Mouse (Mus musculus) induced T-regulatory cell, adult 2 months (primary cell): ENCODE results near the gene Myh2.

ENCODE experiments used
- DNase-seq: peaks from one replicate; pipeline ENCODE4 v3.0.0-alpha.2; 2012; ENCODE audit warnings: low read depth

The Myh2 gene

DNA sequence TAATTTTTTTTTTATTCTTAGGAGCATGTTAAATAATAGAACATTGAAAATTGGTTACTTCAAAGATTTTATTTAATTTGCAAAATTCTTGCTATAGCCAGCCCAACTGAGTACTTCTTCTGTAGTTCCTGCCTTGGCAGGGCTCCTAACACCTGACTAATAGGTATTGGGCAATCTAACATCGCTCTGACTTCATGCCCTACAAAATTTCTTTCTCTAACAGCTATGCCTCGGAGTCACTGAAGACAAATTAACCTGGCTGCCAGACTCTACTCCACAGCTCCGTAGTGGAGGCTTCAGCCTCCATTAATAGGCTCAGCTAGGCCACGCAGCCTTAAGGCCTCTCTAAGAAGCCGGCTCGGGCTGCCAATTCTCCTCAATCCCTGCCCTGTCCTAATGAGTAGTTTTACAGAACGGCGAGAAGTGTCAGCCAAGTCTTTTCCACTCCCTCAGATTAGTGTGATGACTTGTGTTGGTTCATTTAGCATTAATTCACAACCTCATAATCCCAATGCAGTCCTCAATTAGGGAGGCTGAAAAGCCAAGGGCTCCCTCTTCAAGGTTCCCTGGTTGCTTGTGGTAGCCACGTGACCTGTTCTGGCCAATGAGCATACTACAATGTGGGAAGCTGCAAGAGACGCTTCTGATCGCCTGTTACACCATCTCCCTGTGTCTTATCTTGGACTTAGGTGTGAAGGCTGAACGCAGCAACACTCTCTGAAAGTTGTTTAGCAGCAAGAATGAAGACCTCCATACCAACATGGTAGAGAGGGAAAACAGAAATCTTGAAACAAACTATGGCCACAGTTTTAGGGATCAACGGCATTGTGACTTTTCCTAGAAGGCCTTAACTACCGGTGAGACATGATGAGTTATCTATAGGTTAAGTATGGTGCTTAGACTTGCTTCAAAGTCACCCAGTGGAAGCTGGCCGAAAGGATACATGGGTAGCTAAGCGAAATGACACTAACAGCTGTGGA lies 18.9 kb upstream of the Myh2 start:
- DNase-seq = no peak

DNA sequence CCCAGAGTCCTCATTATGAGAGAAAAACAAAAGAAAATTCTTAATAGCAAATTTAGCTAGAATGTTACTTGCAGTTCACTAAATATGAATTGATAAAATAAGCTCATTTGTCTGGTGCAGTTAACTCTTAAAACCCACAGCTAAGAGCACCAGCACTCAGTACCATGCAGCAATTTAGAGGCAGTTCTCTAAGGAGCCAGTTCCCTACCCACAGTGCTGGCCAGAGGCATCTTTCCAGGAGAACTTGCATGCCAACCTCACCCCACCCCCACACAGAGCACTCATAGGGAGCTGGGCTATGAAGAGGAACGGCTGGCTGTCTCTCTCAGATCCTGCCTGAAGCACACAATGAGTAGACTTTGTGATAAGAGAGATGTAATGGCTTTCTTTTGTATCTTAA lies 17.7 kb upstream of the Myh2 start:
- no peak for DNase-seq

DNA sequence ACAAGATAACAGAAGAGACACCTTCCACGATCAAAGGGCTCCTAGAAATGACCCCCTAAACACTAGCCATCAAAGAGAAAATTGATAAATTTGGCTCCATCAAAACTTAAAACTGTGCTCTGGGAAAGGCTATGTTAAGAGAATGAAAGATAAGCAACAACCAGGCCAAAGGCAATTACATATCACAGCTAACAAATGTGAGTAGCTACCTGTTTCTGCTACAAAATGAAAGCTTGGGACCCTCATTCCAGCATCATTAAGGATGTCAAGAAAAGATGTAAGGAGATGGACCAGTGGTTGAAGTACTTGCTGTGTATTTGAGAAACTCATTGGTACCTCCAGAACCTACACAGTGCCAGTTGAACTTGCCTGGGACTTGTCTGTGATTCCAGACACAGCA lies 17.0 kb upstream of the Myh2 start:
- no peak for DNase-seq

DNA sequence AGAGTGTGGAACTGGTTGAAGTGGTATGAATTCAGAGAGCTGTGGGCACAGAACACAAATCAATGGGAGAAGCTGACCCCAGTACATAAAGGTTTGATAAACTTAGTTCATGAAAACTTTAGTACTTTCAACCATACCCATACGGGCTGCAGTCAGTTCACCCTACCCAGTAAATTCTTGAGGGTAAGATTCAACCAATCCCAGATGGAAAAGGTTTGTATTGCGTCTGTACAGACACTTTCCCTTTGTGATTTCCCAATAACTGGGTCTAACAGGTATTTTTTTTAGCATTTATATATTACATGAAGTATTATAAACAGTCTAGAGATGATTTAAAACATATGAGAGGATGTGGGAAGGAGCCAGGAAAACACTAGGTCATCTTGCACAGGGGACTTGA lies 15.2 kb upstream of the Myh2 start:
- no peak for DNase-seq

GRCm38 (mm10) chr11:67160131-67160530 lies 10.7 kb upstream of the Myh2 start:
- DNase-seq = no peak

DNA sequence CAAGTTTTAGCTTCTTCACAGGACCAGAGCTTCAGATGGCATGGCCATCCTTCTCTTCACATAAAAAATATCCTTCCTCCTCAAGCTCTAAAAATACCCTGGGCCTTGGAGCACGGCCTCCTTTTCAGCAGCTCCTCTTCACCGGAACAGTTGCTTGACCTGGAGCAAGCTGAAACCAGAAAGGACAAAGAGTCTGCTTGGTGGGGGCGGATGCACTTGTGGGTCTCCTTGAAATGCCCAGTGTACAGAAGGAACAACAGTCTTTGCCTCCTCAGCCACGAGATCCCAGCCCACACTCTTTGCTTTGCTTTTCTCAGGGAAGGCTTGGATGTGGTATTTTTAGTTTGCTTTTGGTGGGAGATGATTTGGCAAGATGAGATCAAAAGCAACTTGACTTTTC lies 7.1 kb upstream of the Myh2 start:
- DNase-seq = no peak

GRCm38 (mm10) chr11:67164851-67165250 lies 6.0 kb upstream of the Myh2 start:
- DNase-seq = no peak

DNA sequence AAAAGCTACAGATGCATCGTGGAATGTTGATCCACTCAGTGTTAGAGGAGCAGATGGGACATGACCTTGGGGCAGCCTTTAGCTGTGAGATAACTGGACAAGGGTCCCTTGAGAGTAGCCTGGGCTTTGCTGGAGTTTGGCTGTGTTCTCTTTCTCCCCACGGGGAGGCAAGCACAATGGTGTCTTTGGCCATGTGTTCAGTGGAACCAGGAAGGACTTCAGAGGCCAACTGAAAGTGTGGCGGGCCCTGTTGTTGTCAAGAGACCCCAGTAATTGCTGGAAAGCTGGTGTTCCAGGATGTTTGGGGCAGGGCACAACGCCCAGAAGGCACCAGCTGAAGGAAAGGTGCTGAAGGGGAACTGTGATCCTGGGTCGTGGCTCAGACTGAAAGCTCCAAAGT lies 1.5 kb upstream of the Myh2 start:
- no peak for DNase-seq

GRCm38 (mm10) chr11:67172439-67172838 lies 1.6 kb downstream of the Myh2 start:
- no peak for DNase-seq

DNA sequence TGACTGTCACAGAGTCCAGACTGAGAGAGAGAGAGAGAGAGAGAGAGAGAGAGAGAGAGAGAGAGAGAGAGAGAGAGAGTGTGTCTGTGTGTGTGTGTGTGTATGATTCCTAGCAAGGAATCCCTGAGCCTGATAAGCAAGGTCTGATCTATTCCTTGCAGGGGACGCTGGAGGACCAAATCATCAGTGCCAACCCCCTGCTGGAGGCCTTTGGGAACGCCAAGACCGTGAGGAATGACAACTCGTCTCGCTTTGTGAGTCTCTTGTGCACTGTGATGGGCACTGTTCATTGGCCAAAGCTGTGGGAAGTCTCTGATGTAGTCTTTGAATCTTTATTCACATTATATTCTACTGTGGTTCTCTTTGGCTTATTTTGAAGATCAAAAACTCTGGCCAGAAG lies 5.5 kb downstream of the Myh2 start:
- no peak for DNase-seq

DNA sequence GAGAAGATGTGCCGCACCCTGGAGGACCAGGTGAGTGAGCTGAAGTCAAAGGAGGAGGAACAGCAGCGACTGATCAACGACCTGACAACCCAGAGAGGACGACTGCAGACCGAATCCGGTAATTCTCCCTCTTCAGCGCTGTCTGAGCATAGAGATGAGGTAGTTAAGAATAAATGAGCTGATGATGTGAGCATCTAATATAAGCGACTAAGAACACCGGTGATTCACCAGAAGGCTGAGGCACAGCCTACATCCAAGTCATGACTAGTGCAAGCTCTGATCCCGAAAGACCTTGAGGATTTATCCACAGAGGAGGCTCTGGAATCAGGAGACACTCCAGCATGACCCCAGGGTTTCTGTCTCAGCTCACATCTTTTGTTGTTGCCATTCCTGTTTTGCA lies 19.5 kb downstream of the Myh2 start:
- DNase-seq = no peak

DNA sequence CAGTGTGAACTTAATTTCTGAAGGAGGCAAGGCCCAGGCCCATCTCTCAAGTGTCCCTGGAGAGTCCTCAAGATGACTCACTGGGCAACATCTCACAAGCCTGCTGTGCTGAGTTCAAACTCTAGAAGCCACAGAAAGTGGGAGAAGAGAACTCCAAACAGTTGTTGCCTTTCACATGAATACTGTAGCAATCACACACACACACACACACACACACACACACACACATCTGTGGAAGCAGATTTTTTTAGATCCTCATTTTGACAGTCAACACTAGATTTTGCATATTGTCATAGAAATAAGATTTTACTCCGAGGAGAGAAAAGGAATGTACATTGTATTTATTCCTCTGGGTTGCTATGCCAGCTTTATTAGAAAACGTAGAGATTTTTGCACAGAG lies 20.0 kb downstream of the Myh2 start:
- no peak for DNase-seq

DNA sequence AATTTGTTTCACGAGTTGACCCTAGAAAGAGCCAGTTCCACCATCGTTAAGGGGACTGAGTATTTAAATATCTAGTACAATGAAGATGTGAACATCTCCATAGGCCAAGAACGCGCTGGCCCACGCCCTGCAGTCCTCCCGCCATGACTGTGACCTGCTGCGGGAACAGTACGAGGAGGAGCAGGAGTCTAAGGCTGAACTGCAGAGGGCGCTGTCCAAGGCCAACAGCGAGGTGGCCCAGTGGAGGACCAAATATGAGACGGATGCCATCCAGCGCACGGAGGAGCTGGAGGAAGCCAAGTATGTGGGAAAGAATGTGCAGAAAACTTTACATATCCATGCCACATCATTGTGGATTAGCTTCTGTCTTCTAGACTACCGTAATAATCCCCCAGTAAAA lies 20.7 kb downstream of the Myh2 start:
- no peak for DNase-seq

GRCm38 (mm10) chr11:67199321-67199720 lies 28.5 kb downstream of the Myh2 start:
- DNase-seq = no peak

DNA sequence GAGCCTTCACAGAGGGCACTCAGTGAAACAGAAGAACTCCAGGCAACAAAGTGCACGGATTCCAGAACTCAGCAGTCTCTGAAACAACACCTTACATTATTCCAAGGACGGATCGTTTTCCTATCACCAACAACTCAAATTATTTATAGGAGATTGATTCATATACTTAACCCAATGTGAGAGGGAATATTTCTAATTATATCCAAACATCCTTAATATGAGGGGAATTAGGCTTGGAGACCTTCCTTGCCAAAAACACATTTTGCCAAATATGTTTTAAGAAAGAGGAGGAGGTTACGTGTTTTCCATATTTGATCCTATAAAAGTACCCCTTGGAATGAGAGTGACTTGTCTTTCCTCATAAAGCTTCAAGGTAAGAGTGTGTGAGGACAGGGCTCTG lies 28.9 kb downstream of the Myh2 start, which contains the start of gene Myh1:
Gene Myh1 (plus strand): TSS at position 301 of the 400 bp plus-strand sequence.
- no peak for DNase-seq

- no peak for DNase-seq
Observed at GRCm38 (mm10) chr11:67204766-67205165, 33.9 kb downstream of the Myh2 start.

DNA sequence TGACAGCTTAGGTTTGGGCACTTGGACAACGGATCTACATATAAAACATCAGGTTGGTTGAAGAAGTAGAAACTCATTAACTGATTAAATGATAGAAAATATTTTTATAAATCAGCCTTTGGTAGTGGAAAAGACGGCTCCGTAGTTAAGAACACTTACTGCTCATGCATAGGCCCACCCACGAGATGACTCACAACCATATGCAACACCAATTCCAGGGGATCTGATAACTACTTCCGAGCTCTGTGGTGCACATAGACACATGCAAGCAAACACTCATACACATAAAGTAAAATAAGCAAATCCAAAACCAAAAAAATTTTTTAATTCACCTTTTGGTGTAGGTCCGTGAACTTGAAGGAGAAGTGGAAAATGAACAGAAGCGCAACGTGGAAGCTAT lies 51.0 kb downstream of the Myh2 start:
- no peak for DNase-seq

- no peak for DNase-seq
Observed at GRCm38 (mm10) chr11:67224466-67224865, 53.6 kb downstream of the Myh2 start.

- no peak for DNase-seq
Observed at GRCm38 (mm10) chr11:67228731-67229130, 57.9 kb downstream of the Myh2 start.

DNA sequence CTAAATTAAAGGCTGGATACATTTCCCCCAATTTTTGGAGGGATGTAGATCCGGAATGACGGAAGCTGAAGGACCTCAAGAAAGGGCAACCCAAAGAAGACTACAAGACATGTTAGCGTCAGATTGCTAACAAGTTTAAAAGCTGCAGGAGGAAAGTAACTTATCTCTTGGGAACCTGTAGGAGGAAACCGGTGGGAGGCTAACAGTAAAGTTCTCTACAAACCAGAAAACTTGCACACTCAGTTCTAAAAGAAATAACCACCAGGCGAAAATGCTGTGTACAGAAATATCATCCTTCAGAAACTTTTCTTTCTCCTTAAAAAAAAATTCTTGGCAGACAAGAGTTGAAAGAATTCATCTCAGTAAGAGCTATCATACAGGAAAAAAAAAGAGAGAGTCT lies 58.3 kb downstream of the Myh2 start:
- no peak for DNase-seq

DNA sequence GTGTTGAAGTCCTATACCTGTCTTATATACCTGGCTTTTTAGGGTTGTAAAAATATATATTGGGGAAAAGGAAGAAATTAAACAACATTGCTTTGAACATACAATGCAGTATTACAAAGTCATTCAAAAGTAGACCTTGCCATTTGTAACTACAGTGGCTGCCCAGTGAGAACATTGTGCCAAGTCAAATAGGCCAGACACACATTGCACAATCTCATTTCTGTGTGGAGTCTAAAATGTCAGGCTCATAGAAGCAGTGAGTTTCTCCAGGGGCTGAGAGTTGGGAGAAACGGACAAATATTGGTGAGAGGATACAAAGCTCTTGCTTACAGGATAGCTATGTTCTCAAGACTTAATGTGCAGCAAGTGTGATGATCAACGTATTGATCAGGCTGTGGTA lies 59.1 kb downstream of the Myh2 start:
- no peak for DNase-seq

DNA sequence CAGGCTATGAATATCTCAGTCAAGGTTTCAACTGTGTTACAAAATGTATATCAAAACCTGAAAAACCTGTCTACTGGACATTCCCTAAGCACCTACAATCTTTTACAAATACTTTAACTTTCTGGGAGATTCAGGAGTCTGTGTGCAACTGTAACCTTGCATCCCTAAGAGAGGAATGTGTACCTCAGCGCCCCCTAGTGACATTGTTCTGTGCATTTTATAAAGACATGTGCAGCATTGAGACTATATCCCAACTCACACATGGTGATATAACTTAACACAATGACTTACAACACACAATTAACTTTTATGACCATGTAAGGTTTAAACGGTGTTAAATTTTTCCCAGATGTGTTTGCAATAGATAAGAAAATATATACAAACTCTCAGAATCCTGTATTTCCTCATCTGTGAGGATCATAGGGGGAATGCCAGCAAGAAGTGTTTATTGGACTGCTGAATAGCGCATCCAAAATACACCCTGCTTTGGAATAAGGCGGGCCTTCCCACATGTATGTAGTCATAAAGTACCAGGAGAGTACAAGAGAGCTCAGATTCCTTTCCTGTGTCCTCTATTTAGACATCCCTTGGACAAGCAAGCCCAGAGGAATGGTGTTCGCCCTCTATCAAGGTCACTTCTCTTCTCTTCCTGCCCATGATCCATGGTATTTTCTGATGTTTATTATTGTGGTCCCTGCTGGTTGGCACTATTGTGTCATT lies 65.0 kb downstream of the Myh2 start:
- DNase-seq = peak; percentile 2

GRCm38 (mm10) chr11:67236799-67237198 lies 66.0 kb downstream of the Myh2 start:
- DNase-seq = no peak
